Mouse (Mus musculus): Measurements from ENCODE around the gene Pdcd7. TPM values are rescaled to one million over a fixed set of nuclear protein-coding genes. Genes with fewer than 3 reads are reported as not detected.

The Pdcd7 gene
- polyA plus RNA-seq, 1 experiment from 2014 or later, result 14.6 TPM

DNA sequence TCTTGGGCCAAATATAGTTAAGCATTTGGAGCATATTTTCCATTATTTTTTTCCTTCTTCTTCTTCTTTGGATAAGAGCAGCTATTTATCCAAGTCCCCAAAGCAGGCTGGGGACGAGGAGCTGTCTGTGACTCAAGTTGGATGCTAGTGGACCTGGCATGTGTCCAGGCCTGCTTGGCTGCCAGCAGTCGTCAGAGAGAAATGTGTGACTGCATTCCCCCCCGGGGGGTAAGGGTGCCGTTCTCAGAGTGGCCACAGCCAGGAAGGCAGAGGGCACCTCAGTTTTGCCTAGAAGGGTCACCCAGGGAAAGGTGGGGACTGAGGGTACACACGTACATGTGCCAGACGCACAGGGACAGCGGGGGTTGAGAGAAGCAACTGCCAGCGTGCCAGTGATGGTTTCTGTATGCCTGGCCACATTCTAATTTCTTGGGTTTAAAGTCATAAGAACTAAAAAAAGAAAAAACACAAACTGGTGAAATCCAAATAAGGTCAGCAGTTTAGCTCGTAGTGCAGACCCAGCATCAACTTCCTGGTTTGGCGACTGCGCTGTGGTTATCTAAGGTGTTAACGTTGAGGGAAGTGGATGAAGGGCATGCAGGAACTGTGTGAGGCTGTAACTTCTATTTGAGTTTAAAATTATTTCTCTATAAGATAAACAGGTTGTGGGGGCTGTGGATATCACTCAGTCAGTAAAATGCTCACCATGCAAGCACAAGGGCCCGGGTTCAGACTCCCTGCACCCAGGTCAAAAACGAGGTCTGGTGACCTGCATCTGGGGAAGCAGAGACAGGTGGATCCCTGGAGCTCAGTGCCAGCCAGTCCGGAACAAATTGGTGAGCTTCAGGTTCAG, 58.7 kb downstream of the Pdcd7 start:
- no peaks in the 10 kb centered on the region for H3K9me3 ChIP-seq (ENCODE audit: control insufficient read depth, low read length)
- no peak overlapping the region for H3K4me3 ChIP-seq (ENCODE audit: low read depth, low read length)
- H3K27me3 ChIP-seq (ENCODE audit: control insufficient read depth, insufficient read depth, low read length), result no peaks in the 10 kb centered on the region
- no peak overlapping the region for H3K4me2 ChIP-seq
- no peaks in the 10 kb centered on the region for H3K36me3 ChIP-seq (ENCODE audit: control insufficient read depth, insufficient read depth, low read length)
- ATAC-seq (ENCODE audit: low FRiP score), result no peak
- no peak overlapping the region for H3K9ac ChIP-seq (ENCODE audit: low read length)
- DNase-seq (ENCODE audit: low spot score, missing footprints), result no peak
- H3K27ac ChIP-seq (ENCODE audit: low read depth, low read length), result no peak overlapping the region
- no peaks in the 10 kb centered on the region; the same call in 1 of the 2 replicates for H3K4me1 ChIP-seq (ENCODE audit: control insufficient read depth, insufficient read depth, low read length)
- 81% methylated on average over 15 of the region's 15 CpGs for WGBS

DNA sequence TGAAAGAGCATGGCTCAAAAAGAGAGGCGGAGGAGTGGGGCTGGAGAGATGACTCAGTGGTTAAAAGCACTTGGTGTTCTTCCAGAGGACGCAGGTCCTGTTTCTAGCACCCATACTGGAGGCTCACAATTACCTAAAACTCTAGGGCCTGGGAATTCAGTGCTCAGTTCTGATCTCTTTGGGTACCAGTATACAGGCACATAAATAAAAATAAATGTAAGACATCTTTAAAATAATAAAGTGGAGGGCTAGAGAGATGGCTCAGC, 59.2 kb downstream of the Pdcd7 start:
- Histone ChIP-seq H3K4me2 (no peak overlapping the region), H3K36me3 (ENCODE audit: control insufficient read depth, insufficient read depth, low read length) (no peaks in the 10 kb centered on the region), H3K27ac (ENCODE audit: low read depth, low read length) (no peak overlapping the region), H3K4me3 (ENCODE audit: low read depth, low read length) (no peak overlapping the region), H3K4me1 (ENCODE audit: control insufficient read depth, insufficient read depth, low read length) (no peaks in the 10 kb centered on the region; the same call in 1 of the 2 replicates), H3K27me3 (ENCODE audit: control insufficient read depth, insufficient read depth, low read length) (no peaks in the 10 kb centered on the region), H3K9me3 (ENCODE audit: control insufficient read depth, low read length) (no peaks in the 10 kb centered on the region), H3K9ac (ENCODE audit: low read length) (no peak overlapping the region)
- ATAC-seq (ENCODE audit: low FRiP score) (no peak), DNase-seq (ENCODE audit: low spot score, missing footprints) (no peak)
- 91% methylated on average over 2 of the region's 2 CpGs for WGBS

DNA sequence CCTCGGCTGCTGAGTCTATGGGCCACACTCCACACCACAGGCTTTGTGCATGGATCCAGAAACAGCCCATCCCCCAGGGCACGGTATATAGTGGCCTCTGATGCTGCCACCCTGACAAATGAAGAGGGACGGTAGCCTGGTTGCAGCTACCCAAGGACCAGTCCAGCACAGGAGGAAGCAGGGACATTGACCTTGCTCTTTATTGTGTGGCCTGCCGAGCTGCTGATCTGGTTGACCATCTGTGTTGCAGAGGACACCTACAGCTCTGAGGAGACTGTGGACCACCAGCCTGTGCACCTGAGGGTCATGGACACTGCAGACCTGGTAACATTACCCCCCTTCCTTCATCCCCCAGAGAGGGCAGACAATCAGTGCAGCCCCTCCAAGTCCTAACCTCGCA, 61.4 kb downstream of the Pdcd7 start:
- Histone ChIP-seq H3K4me1 (ENCODE audit: control insufficient read depth, insufficient read depth, low read length) (no peaks in the 10 kb centered on the region), H3K4me3 (ENCODE audit: low read depth, low read length) (no peak overlapping the region), H3K9ac (ENCODE audit: low read length) (no peak overlapping the region), H3K9me3 (ENCODE audit: control insufficient read depth, low read length) (no peaks in the 10 kb centered on the region), H3K4me2 (no peak overlapping the region), H3K27me3 (ENCODE audit: control insufficient read depth, insufficient read depth, low read length) (no peaks in the 10 kb centered on the region), H3K27ac (ENCODE audit: low read depth, low read length) (no peak overlapping the region), H3K36me3 (ENCODE audit: control insufficient read depth, insufficient read depth, low read length) (no peaks in the 10 kb centered on the region)
- 84% methylated on average over 5 of the region's 5 CpGs for WGBS
- ATAC-seq (ENCODE audit: low FRiP score) (no peak), DNase-seq (ENCODE audit: low spot score, missing footprints) (no peak)

DNA sequence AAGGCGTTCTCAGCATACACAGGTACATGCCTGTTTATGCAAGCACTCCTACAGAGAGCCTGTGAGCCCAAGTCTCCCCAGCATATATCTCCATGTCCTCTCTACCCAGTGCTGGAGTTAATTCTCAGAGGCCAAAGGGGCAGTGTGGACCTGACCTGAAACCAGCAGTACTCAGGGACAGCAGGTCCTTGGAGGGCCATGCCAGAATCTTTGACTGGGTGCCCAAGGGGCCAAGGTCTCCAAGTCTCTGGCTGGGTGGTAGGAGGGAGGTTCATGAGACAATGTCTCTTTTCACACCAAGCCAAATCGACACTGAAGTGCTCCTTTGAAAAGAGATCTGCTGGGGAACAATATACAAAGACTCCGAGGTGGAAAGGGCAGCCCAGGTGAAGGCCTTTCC, 62.0 kb downstream of the Pdcd7 start:
- DNase-seq (ENCODE audit: low spot score, missing footprints), result no peak
- no peak overlapping the region for H3K9ac ChIP-seq (ENCODE audit: low read length)
- H3K4me2 ChIP-seq, result no peak overlapping the region
- H3K4me1 ChIP-seq (ENCODE audit: control insufficient read depth, insufficient read depth, low read length), result no peaks in the 10 kb centered on the region
- H3K36me3 ChIP-seq (ENCODE audit: control insufficient read depth, insufficient read depth, low read length), result no peaks in the 10 kb centered on the region
- no peaks in the 10 kb centered on the region for H3K27me3 ChIP-seq (ENCODE audit: control insufficient read depth, insufficient read depth, low read length)
- no peaks in the 10 kb centered on the region for H3K9me3 ChIP-seq (ENCODE audit: control insufficient read depth, low read length)
- WGBS, result 75% methylated on average over 3 of the region's 3 CpGs
- H3K4me3 ChIP-seq (ENCODE audit: low read depth, low read length), result no peak overlapping the region
- H3K27ac ChIP-seq (ENCODE audit: low read depth, low read length), result no peak overlapping the region
- no peak for ATAC-seq (ENCODE audit: low FRiP score)

DNA sequence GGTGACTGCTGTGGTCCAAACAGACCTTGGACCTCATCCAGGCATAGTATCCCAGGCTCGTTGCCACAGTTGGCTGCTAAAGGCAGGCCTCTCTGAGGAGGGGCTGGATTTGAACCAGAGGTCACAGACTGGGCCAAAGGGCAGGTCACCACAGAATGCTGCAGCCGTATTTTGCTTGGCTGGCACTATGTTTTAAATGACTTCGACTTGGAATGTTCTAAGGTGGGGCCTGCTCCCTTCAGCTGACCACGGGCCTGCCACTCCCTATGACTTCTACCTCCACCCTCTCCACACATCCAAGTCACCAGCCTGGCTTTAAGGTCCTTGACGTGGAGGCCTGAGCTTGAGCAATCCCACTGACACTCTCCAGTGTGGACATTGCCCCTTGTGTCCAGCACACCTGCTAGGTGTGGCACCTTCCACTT, 63.0 kb downstream of the Pdcd7 start:
- no peaks in the 10 kb centered on the region for H3K9me3 ChIP-seq (ENCODE audit: control insufficient read depth, low read length)
- ATAC-seq (ENCODE audit: low FRiP score), result no peak
- H3K36me3 ChIP-seq (ENCODE audit: control insufficient read depth, insufficient read depth, low read length), result no peaks in the 10 kb centered on the region
- H3K4me1 ChIP-seq (ENCODE audit: control insufficient read depth, insufficient read depth, low read length), result no peaks in the 10 kb centered on the region
- DNase-seq (ENCODE audit: low spot score, missing footprints), result no peak
- 68% methylated on average over 5 of the region's 5 CpGs for WGBS
- no peak overlapping the region for H3K9ac ChIP-seq (ENCODE audit: low read length)
- no peak overlapping the region for H3K27ac ChIP-seq (ENCODE audit: low read depth, low read length)
- H3K27me3 ChIP-seq (ENCODE audit: control insufficient read depth, insufficient read depth, low read length), result no peaks in the 10 kb centered on the region
- no peak overlapping the region for H3K4me3 ChIP-seq (ENCODE audit: low read depth, low read length)
- H3K4me2 ChIP-seq, result no peak overlapping the region

Other genes starting within 250 kb of the Pdcd7 start
- gene Igdcc4, start 244.6 kb upstream of the Pdcd7 start, polyA plus RNA-seq (2014; fragmentation: Nextera tagmentation; extraction: Ambion mirVana), result 13.0 and 13.3 TPM in 2 replicates
- gene Igdcc3, start 204.9 kb upstream of the Pdcd7 start, polyA plus RNA-seq (2014; fragmentation: Nextera tagmentation; extraction: Ambion mirVana), result 115 and 145 TPM in 2 replicates
- gene Parp16, start 150.8 kb upstream of the Pdcd7 start, polyA plus RNA-seq (2014; fragmentation: Nextera tagmentation; extraction: Ambion mirVana), result 5.2 and 6.4 TPM in 2 replicates
- gene Cilp, start 80.9 kb upstream of the Pdcd7 start, polyA plus RNA-seq (2014; fragmentation: Nextera tagmentation; extraction: Ambion mirVana), result 0.12 and 0.16 TPM in 2 replicates
- 45.8 and 54.3 TPM in 2 replicates for gene Clpx, start 51.8 kb upstream of the Pdcd7 start, polyA plus RNA-seq (2014; fragmentation: Nextera tagmentation; extraction: Ambion mirVana)
- 0.27 and 0.37 TPM in 2 replicates for gene Ubap1l, start 14.9 kb downstream of the Pdcd7 start, polyA plus RNA-seq (2014; fragmentation: Nextera tagmentation; extraction: Ambion mirVana)
- 0.16 and 0.36 TPM in 2 replicates for gene Kbtbd13, start 45.5 kb downstream of the Pdcd7 start, polyA plus RNA-seq (2014; fragmentation: Nextera tagmentation; extraction: Ambion mirVana)
- gene Rasl12, start 52.4 kb downstream of the Pdcd7 start, polyA plus RNA-seq (2014; fragmentation: Nextera tagmentation; extraction: Ambion mirVana), result 5.6 and 5.9 TPM in 2 replicates
- gene Slc51b, start 76.9 kb downstream of the Pdcd7 start, polyA plus RNA-seq (2014; fragmentation: Nextera tagmentation; extraction: Ambion mirVana), result not detected in 2 replicates
- 18.3 and 18.7 TPM in 2 replicates for gene Mtfmt, start 89.7 kb downstream of the Pdcd7 start, polyA plus RNA-seq (2014; fragmentation: Nextera tagmentation; extraction: Ambion mirVana)
- gene Spg21, start 114.8 kb downstream of the Pdcd7 start, polyA plus RNA-seq (2014; fragmentation: Nextera tagmentation; extraction: Ambion mirVana), result 122 and 125 TPM in 2 replicates
- gene Ankdd1a, start 174.1 kb downstream of the Pdcd7 start, polyA plus RNA-seq (2014; fragmentation: Nextera tagmentation; extraction: Ambion mirVana), result not detected in 2 replicates
- gene Plekho2, start 233.9 kb downstream of the Pdcd7 start, polyA plus RNA-seq (2014; fragmentation: Nextera tagmentation; extraction: Ambion mirVana), result 8.2 and 9.0 TPM in 2 replicates
- gene Pif1, start 241.1 kb downstream of the Pdcd7 start, polyA plus RNA-seq (2014; fragmentation: Nextera tagmentation; extraction: Ambion mirVana), result 12.0 and 13.6 TPM in 2 replicates